Mouse (Mus musculus): ENCODE data around the gene Cacng3.

DNA sequence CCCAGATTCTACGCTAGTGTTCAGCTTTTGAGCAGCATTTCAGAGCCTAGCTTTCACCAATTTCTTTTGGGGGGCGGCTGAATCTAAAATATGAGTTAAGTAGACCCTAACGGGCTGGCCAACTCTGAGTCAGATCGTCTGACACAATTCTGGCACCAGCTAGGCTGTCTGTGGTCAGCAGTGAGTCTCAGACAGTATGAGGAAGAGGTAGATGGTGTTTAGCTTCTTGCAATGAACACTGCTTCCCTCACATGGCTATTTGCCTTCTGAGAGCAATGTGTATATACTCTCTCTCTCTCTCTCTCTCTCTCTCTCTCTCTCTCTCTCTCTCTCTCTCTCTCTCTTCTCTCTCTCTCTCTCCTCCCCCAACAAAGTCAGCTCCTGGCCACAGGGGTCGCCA lies 37.3 kb upstream of the Cacng3 start:
- no peak for TF ChIP-seq CTCF (IDR thresholded peaks at IDR 0.05; ENCODE audit: low read depth)
- TF ChIP-seq EP300 (IDR thresholded peaks at IDR 0.05; ENCODE audit: low read depth), result no peak
